Mouse (Mus musculus): ENCODE measurements around the gene Vmn1r111.
"Not testable (repeated sequence)": the region's sequence is repeated elsewhere in the genome, so short reads cannot be mapped to it uniquely, and the experiment has no call there.

Gene Vmn1r111

GRCm38 (mm10) chr7:20703116-20703515 is at the start of gene Vmn1r111:
TSS of gene Vmn1r111 (minus strand) at chr7:20703216.
- DNase-seq: not testable (repeated sequence)

GRCm38 (mm10) chr7:20730524-20730923 is 27.5 kb upstream of the Vmn1r111 start, which contains the start of gene Gm10668:
TSS of gene Gm10668 (minus strand) at chr7:20730624.
- not testable (repeated sequence) for DNase-seq

- not testable (repeated sequence) for DNase-seq
Observed at GRCm38 (mm10) chr7:20668618-20669017, 34.4 kb downstream of the Vmn1r111 start, which contains the start of gene Vmn1r107. TSS of gene Vmn1r107 (plus strand) at chr7:20668918.
